Mouse (Mus musculus) naive thymus-derived CD4-positive, alpha-beta T cell, adult 5 months (primary cell): Measurements from ENCODE around the gene Pex6. TPM values are rescaled to one million over a fixed set of nuclear protein-coding genes. Genes with fewer than 3 reads are reported as not detected.

Experiments used
- polyA plus RNA-seq: library from polyadenylated mRNA; unstranded; fragments of 100-300 nt; shearing (Covaris generic); gene quantifications from one replicate; pipeline ENCODE4 v1.2.1, GENCODE M21; 2017

The Pex6 gene
- 33.2 TPM for polyA plus RNA-seq

DNA sequence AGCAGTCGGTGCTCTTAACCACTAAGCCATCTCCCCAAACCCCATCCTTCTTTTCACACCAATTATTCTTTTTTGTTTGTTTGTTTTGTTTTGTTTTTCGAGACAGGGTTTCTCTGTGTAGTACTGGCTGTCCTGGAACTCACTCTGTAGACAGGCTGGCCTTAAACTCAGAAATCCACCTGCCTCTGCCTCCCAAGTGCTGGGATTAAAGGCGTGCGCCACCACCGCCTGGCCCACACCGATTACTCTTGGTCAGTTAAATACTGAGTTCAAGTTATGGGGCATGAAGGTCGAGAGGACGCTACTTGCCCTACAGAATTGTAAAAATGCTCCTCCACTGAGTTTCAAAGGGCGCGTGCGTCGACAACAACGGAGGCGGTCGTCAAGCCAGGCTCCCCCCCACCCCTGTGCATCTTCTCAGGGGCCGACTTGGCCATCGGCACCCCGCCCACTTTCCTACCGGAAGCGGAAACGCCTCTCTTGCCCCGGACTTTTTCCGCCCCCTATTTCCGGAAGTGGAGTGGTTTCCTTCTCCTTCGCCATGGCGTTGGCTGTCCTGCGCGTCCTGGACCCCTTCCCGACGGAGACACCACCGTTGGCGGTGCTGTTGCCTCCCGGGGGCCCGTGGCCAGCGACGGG lies at the start of gene Pex6:
Pex6 (plus strand) TSS at position 505 of the 639 bp plus-strand sequence.

DNA sequence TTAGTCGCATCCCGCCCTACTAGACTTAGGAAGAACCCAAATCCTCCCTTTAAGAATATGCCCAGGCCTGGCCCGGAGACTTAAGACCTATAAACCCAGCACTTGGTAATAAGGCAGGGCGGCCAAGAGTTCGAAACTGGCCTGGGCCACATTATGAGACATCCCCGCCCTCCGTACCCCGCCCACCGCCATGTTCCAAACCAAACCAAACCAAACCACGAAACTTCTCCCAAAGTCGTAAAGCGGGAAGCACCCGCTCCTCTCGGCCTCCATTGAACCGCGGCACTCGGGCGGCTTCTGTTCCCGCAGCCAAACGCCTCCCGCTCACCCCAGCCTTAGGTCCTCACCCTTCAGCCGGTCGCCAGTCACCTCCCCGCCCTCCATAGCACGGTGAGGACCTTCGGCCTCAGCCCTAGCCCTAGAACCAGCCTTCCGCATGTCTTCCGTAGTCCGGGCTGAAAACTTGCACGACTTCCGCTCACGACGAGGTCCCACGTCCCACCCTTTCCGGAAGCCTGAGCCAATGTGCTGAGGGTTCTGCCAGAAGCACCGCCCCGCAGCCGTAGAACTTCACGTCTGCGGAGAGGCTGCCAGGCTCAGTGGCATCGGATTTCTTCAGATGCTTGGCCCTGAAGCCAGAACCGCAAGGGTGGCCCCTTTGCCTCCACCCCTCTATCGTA lies 37.3 kb upstream of the Pex6 start, which contains the start of gene Rrp36:
Rrp36 (minus strand) TSS at position 503 of the 680 bp plus-strand sequence.

DNA sequence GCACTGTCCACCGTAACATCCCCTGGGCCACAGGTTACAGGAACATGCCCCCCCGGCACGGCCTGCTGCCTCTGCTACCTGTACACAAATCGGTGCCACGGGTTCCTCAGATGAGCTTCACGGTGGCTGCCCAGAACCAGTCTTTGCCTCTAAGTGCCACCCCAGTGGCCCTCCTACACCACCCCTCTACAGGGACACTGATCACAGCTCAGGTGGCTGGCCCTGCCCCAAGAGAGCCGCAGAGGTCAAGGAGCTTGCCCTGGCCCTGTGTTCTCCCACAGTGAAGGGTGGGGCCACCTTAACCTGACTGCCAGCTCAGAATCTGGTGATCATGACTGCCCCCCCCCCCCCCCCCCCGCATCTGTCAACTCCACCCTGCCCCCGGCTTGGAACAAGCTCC lies 32.8 kb upstream of the Pex6 start, which contains the start of gene Mea1:
Mea1 (plus strand) TSS at position 378 of the 400 bp plus-strand sequence.

DNA sequence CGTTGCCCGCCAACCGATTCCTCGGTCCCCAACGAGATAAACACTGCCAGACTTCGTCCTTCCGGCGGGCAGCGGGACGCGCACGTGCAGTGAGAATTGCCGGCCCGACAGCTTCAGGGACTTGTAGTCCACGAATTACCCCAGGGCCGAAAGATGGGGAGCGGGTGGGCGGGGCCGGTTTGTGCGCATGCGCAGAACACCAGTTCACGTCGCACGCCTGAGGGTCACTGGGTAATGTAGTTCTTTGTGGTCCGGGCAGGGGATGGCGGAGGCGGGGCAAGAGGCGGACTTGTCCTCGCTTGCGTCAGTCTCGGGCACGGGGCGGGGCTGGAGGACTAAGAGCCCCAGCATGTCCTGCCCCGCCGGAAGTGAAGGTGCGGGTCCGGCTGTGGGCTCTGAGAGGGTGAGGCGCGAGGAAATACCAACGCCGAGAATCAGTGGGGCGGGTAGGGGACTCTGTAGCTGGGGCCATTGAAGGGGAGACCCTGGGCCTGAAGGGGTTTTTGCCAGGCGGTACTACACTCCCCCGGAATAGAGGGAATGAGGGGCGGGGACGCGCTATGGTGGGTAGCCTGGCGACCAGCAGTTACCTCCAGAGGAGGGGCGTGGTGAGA lies 30.4 kb upstream of the Pex6 start, which contains the start of gene Klhdc3:
Klhdc3 (minus strand) TSS at position 155 of the 614 bp plus-strand sequence.

DNA sequence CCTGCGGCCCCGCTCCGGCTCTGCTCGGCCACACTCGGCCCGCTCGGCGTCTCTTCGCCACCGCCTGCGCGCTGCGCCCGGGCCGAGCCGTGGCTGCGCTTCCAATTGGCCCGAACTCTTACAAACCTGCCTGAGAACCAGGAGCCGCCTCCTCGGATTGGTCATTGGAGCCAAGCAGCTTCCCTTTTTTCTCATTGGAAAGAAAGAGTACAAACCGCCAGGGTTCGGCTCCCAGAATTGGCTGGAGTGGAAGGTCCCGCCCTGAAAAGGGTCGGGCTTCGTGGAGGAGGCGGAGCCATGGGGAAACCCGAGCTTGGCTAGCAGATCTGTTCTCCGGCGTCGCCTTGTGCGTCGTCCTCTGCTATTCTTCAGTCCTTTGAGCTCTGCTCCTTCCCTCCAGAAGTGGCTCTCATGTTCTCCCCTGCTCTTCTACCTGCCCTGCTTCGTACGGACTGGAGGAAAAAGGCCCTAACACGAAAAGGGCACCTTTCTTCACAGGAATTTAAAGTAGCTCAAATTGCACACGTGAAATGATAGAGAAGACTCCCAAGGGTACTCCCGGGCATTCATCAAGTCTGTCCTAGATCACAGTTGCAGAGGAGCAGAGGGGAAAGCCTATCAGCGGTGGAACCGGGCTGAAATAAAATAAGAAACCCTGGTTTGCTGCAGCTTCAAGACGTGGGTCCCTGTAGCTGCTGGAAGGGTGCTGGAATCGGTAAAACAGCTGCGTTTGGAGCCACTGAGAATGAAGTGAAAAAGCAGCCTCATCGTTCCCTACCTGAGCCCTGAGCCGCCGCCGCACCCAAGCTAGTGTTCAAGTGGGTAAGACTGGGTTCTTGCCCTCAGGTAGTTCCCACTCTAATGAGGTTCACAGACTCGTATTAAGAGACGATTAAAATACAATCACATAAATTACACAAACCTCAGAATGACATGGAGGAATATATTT lies 6.1 kb upstream of the Pex6 start, which contains the start of gene Ppp2r5d:
Ppp2r5d (minus strand) TSS at position 225 of the 949 bp plus-strand sequence.

DNA sequence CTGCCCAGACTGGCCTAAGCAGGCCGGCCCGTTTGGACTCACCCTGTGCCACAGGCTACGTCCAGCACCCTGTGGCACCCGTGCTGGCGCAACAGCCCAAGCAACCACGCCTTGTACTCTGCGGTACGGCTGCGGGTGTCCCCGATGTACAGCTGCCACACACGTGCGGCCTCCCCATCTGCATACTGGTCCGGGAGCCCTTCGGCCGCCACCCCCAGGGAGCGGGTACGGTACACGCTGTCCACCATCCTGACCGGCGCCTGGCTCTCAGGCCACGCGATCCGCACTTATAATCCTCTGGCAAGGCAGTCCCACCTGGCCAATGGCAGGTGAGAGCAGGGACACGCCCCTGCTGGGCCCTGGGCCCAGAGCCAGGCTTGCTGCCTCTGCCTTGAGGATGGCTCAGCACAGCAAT lies 17.6 kb downstream of the Pex6 start, which contains the start of gene Gnmt:
Gnmt (minus strand) TSS at position 265 of the 415 bp plus-strand sequence.

DNA sequence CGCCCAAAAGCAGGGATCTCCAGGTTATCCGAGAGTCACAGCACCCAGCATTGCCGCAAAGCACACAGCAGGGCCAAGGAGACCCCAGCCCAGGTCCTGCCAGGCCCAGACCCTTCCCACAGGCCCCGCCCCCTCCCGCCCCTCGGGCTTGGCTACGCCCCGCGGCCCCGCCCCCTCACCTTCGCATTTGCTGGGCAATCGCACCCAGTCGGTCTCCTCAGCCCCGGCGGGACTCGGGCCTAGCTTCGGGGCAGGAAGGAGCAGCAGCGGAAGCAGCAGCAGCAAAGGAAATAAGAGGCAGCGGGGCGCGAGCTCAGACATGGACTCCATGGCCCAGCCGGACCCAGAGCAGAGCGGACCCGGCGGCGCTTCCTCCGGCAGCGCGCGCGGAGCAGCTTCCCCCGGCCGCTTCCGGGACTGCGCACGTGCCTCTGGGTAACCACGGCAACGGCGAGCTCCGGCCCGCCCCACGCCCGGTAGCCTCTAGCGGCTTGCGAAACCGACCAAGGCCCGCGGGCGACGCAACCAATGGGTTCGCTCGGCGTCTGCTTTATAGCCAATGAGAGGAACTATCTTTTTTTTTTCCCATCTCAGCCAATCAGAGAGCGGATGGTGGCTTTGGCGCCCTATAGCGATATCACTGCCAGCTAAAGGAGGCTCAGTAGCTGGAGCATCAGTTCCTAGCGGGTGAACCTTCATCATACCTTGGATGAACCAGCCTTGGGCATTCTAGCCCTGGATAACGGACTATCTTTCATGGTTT lies 40.7 kb downstream of the Pex6 start, which contains the start of gene Cnpy3:
Cnpy3 (minus strand) TSS at position 421 of the 763 bp plus-strand sequence.

DNA sequence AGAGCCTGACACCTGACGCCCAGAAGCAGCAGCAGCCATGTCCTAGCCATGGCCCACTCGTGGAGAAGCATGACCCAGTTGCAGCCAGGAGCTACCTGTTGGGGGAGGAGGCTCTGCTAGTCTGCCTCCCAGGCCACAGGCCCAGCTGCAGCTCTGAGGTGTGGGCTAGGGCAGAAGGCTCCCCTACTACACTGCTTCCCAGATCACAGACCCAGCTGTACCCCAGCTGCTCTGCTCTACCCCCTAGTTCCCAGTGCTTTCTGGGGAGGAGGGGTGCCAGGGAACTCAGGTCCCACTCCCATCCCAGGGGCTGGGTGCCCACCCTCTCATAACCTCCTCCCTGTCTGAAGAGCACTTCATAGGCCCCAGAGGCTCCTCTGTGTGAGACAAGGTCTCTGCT lies 52.3 kb downstream of the Pex6 start, which contains the start of gene Ptcra:
Ptcra (minus strand) TSS at position 169 of the 400 bp plus-strand sequence.

DNA sequence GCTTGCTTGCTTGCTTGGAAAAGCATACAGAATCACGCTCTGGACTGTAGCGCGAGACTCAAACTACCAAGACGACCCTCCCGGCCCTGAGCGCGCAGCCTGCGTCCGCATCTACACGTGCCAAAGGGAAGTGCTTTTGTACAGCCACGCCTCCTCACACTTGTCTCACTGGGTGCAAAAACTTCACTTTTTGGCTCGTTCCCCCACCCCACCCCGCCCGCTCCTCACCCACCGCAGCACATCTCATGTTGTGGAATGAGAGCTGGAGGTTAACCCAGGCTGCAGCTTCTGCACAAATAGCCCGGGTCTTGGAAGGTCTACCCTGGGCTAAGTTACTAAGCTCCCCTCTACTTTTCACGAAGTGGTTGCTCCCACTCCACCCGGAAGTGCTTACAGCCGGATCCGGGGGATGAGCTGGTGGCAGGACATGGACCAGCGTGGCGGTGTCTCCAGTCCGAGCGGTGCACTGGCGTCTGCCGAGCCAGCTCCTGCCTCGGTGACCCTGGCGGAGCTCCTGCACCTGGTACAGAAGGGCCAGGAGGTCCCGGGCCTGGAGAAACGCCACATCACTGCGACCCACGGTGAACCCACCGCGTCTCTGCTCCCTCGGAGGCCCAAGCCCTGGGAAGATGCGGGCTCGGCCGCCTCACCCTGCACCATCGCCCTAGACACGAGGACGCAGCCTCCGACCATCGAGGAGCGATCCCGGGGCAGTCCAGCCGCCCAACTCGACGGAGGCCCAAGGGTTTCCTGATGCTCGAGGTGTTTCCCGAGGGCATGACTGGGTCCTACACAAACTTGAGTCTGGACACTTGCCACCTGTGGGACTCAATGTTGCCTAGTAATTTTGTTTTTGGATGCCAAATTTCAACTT lies 61.4 kb downstream of the Pex6 start, which contains the start of gene 2310039H08Rik:
2310039H08Rik (plus strand) TSS at position 232 of the 874 bp plus-strand sequence.

Other genes with a start within 250 kb of the Pex6 start
- gene Ttbk1, start 223.8 kb upstream of the Pex6 start, polyA plus RNA-seq: not detected
- not detected for gene Dnph1, start 214.8 kb upstream of the Pex6 start, polyA plus RNA-seq
- 9.0 TPM for gene Cul9, start 165.1 kb upstream of the Pex6 start, polyA plus RNA-seq
- gene Srf, start 155.3 kb upstream of the Pex6 start, polyA plus RNA-seq: 33.1 TPM
- not detected for gene Ptk7, start 82.0 kb upstream of the Pex6 start, polyA plus RNA-seq
- gene Klc4, start 65.4 kb upstream of the Pex6 start, polyA plus RNA-seq: 21.3 TPM
- 44.7 TPM for gene Mrpl2, start 65.2 kb upstream of the Pex6 start, polyA plus RNA-seq
- 4.3 TPM for gene Cul7, start 61.1 kb upstream of the Pex6 start, polyA plus RNA-seq
- gene Rrp36, start 37.1 kb upstream of the Pex6 start, polyA plus RNA-seq: 39.7 TPM
- gene Mea1, start 32.7 kb upstream of the Pex6 start, polyA plus RNA-seq: 64.7 TPM
- 105 TPM for gene Klhdc3, start 30.5 kb upstream of the Pex6 start, polyA plus RNA-seq
- 65.1 TPM for gene Ppp2r5d, start 6.4 kb upstream of the Pex6 start, polyA plus RNA-seq
- gene Gnmt, start 17.7 kb downstream of the Pex6 start, polyA plus RNA-seq: 0.66 TPM
- gene Cnpy3, start 40.8 kb downstream of the Pex6 start, polyA plus RNA-seq: 44.5 TPM
- not detected for gene Ptcra, start 52.2 kb downstream of the Pex6 start, polyA plus RNA-seq
- gene 2310039H08Rik, start 61.2 kb downstream of the Pex6 start, polyA plus RNA-seq: 30.2 TPM
- 69.8 TPM for gene Rpl7l1, start 71.2 kb downstream of the Pex6 start, polyA plus RNA-seq
- 24.5 TPM for gene Bicral, start 147.0 kb downstream of the Pex6 start, polyA plus RNA-seq
- 30.5 TPM for gene Tbcc, start 179.2 kb downstream of the Pex6 start, polyA plus RNA-seq
- not detected for gene Prph2, start 199.0 kb downstream of the Pex6 start, polyA plus RNA-seq